Mouse (Mus musculus): ENCODE data around the gene Pygm.

- no peak for TF ChIP-seq CTCF (IDR thresholded peaks at IDR 0.05; ENCODE audit: insufficient read depth, low read depth, low read length)
- no peak for TF ChIP-seq POLR2A (IDR thresholded peaks at IDR 0.05; ENCODE audit: insufficient read depth, low read depth, low read length)
These were observed 21.2 kb downstream of the Pygm start for GRCm38 (mm10) chr19:6405433-6405832.

Data from olfactory bulb, adult 2 months (tissue).